Mouse (Mus musculus): ENCODE measurements around the gene Borcs7.

Borcs7 gene

DNA sequence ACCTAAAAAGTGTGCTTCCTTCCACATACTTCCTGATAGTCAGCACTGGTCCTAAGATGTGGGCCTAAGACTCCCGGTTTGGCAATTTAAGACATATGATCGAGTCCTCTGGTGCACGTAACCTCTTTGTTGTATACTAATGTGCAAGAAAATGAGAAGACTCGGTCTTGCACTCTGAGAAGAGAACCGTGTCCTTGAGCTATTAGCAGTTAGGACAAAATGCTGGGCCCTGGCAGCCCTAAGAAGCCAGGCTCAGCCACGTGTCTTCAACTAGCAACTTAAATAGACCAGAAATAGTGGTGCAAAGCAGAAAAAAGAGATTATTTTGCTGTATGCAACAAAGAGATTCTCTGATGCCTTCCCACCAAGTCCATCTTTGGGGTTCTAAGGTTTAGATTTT, 26.9 kb upstream of the Borcs7 start:
- no peak for DNase-seq (ENCODE audit: low spot score)

DNA sequence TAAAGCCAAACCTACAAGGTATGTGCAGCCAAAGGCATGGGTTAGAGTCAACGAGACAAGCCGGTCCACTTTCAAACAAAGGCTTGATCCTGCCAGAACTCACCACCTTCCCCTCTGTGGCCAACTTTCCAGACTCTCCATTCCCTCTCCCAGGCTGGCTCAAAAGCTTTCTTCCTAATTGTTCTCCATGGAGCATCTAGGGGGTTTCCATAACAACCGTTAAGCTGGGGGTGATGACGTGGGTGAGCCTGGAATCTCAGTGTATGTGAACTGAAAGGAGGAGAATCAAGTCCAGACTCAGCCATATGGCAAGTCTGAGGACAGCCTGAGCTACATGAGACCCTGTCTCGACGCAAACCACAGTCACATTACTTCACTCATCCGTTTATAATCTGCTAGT, 24.2 kb upstream of the Borcs7 start:
- peak; percentile 36 for DNase-seq (ENCODE audit: low spot score)

DNA sequence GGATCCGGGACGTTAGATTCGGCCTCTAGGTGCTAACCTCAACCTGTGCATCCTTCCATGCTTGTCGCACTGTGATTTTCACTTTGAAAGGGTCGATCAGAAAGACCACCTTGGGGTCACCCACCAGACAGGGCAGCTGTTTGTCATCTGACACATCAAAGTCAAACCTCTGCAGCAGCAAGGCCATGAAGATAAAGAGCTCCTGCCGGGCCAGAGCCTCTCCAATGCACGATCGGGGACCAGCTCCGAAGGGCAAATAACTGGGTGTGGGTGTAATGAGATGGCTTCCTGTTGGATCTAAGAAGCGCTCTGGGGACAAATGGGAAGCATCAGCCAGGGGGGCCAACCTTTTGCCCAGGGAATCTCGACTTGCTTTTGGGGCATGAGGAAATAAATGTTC, 22.4 kb upstream of the Borcs7 start:
- DNase-seq (ENCODE audit: low spot score), result no peak

DNA sequence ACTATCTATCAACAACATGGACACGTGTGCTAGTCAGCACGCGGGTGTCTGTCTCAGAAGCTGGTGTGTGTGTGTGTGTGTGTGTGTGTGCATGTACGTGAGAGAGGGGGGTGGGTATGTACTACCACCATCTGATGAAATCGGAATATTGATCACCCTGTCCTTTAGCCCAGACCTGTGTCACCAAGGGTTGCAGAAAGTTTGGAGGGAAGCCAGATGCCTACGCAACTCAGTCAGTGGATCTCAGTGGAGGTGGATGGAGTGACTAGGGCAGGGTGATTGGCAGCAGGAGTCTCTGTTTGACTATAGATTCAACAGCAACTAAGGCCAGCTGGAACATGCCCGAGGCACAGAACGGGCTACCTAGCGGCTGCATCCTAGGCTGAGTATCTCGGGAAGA, 21.4 kb upstream of the Borcs7 start:
- DNase-seq (ENCODE audit: low spot score), result no peak

DNA sequence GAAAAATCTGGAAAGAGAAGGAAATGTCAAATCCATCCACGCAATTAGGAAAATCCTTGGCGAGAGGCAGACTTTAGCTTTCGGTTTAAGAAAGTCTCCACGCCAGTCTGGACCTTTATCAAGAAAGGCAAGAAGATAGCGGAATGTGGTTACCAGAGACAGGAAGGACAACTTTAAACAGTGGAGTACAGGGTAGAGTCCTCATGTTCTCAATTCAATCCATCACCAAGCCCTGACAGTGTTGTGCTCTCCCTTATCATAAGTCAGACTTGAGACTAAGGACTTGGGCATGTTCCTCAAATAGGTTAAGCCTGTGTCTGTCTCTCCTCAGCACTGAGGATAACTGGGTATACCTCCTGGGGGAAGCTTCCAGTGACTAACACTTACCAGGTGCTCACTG, 19.9 kb upstream of the Borcs7 start:
- DNase-seq (ENCODE audit: low spot score), result no peak

DNA sequence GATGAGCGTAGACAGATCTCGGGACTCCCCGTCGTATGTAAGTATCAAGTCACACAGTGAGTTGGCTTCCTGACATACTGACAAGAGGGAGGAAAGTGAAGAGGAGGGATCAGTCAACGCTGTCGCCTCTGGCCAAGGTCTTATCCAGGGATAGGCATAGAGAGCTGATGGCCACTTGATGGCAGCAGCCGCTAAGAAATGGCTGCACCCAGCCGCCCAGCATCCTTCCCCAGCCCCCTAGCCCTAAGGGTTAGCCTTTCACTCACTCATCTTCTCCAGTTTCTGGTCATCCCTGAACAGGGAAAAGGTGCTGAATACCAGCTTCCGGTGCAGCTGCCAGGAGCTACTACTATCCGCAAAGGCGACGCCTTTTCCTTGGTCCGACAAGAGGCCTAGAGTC, 19.0 kb upstream of the Borcs7 start:
- peak; percentile 81 for DNase-seq (ENCODE audit: low spot score)

DNA sequence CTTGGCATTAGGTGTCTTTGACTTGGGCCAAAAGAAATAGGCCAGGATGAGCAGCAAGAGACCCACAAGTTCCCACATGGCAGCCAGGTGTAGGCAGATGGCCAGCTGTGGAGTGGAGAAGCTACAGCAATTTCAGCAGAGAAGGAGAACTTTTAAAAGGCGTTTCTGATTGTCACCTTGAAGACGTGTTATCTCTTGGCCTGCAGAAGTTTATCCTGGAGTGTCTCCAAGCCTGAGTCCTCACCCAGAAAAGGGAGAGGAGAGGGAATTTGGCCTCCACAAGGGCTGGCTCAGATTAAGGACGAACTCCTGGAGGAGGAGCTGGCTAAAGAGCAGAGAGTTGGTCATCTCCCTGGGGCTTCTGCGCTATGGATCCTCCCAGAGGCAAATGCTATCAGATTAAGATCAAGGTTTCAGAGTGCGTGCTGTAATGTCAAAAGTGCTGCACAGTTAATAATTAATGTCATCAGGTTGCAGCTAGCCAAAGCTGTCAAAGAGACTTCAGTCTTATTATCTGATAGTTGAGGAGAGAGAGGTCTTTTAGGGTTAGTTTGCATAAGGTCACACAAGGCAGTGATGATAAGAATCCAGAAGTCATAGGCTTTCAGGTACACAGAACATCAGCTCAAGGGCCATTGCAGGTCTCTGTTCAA, 16.8 kb upstream of the Borcs7 start, which contains the start of gene Cyp17a1:
Gene Cyp17a1 (minus strand): TSS at position 407 of the 653 bp plus-strand sequence.
- DNase-seq (ENCODE audit: low spot score), result no peak

DNA sequence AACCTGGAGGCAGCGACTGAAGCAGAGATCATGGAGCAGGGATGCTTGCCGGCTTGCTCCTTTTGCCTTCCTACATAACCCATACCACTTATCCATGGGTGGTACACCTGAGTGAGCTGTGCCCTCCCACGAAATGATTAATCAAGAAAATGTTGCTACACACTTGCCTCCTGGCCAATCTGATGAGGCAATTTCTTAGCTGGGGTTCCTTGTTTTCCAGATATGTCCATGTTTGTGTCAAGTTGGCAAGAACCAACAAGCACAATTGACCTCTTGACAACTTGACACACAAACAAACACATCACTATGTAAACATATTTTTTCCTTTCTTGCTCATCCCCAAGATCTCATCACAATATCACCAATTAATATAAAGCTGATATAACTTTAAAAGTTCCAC, 14.1 kb upstream of the Borcs7 start:
- no peak for DNase-seq (ENCODE audit: low spot score)

DNA sequence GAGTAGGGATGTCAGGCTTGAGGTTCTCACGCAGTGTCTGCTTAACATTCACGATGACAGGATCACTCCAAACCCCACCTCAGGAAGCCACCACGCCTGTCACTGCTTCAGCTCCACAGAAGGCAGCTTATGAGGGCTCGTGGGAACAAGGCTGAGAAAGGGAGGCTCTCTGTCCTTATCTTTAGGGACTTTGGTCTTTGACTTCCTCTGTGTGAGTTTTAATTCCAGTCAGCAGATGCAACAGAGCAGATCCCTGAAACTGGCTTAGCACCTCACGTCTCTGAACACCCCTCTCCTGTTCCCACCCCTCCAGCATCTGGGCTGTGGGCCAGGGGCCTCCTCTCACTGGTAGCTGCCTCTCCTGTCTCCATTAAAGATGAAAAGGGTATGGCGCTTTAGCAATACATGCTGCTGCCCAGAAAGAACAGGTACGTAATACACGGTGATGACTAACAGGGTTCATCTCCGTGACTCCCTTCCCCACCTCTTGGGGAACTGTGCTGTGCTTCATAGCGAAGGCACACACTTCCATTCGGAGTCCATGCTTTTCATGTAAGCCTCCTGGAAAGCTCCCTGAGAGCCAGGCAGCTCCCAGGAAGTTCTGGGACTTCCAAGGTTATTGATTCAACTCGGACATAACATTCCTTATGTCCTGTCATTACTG, 9.9 kb upstream of the Borcs7 start:
- no peak for DNase-seq (ENCODE audit: low spot score)

DNA sequence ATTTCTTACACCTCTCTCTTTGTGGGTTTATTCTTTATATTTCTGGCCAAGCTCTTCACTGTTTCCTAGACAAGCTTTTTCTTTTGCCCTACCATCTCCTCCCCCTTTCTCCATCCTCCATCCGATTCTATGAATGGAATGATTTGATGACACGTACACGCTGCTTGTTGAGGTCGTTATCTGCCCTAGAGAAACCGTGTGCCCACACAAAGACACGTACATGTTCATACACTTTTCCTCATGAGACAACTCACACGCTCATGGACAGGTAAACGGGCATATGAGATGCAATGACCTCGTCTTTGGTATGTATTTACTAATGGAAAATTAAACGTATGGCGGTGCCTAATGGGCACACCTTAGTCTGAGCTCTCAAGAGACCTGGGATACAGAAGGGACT, 681 bp downstream of the Borcs7 start:
- DNase-seq (ENCODE audit: low spot score), result no peak

DNA sequence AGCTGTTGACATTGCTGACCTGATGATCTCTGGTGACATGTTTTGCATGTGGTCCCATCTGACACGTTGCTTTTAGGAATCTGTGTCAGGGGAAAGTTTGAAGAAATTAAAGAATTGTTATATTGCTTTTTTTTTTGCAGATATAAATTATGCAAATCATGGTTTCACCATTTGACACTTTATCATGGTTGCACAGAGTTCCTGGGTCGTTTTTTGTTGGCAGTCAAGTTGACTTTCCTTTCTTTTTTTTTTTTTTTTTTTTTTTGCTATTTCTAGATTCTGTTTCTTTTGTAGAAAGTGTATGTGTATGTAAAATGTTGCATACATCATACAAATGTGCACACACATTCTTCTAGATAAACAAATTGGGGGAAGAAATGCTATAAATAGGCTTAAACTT, 1.4 kb downstream of the Borcs7 start:
- no peak for DNase-seq (ENCODE audit: low spot score)

DNA sequence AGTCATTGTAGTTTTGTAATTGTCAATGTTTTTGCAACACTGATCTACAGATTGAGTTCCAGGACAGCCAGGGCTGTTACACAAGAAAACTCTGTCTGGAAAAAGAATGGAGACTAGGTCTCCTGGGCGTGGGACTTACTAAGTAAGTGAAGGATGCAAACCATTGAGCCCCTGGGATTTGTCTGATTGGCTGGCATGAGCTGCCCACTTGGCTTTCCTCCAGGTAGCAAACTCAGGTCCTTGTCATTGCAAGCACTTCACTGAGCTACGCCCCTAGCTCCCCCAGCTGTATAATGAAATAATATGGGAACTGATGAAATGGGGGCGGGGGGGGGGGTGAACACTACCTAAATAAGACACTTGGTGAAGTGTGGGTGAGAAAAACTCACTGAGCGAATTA, 3.4 kb downstream of the Borcs7 start:
- DNase-seq (ENCODE audit: low spot score), result no peak

DNA sequence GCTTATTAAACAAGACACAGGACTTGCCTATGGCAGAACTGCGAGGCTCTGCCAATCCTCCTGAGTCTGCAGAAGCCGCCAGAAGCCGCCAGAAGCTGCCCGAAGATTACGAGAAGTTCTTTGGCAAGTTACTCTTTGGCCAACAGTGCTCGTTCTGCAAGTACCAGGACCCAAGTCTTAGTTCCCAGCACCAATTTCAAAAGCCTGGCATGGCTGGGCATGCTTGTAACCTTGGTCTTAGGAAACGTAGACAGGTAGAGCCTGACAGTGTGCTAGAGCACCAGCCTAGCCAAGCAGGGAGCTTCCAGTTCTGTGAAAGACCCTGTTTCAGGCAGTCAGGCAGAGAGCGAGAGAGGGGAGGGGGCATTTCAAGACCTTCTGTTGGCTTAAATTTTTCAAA, 6.8 kb downstream of the Borcs7 start:
- no peak for DNase-seq (ENCODE audit: low spot score)

DNA sequence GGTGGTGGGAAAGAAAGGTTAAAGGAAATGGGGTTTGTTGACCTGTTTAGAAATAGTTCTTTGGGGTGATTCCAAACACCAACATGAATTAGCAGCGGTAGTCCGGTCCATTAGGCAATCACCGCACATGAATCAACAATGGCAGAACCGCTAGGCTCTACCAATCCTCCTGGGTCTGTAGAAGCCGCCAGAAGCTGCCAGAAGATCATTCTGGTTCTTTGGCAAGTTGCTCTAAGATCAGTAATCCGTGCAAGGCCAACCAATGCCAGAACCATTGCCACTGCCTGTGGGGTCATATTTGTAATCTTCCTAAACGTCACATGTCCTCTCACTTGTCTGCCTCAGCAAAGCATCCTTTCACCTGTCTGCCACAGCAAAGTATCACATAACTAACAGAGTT, 7.2 kb downstream of the Borcs7 start:
- DNase-seq (ENCODE audit: low spot score), result no peak

DNA sequence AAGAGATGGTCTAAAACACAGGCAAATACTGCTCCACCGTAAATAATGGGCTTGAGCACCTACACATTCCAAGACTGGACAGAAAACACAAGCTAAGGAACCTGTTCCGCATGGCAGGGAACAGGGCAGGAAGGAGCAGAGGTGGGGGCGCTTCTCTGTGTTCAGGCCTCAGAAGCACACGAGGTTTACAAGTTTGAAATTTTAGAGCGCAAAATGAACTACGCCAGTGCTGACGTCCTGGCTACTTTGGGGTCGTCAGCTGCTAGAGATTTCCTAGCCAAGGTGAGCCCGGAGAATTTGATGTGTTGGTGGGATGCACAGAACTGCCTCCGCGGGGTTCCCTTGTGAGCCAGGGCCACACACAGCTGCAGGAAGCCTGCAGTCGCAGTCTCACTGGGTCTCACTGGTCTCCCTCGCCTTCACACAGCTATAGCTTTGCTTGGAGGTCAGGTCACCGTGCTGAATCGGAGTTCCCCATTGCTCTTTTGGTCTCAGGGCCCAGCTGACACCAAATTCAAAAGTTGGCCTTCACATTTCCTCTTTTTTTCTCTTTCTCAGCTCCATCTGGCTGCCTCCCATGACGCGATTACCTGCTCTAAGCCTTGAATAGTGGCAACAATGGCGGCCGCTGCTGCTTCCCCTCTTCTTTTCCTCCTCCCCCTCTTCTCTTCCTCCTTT, 8.3 kb downstream of the Borcs7 start:
- DNase-seq (ENCODE audit: low spot score), result no peak

DNA sequence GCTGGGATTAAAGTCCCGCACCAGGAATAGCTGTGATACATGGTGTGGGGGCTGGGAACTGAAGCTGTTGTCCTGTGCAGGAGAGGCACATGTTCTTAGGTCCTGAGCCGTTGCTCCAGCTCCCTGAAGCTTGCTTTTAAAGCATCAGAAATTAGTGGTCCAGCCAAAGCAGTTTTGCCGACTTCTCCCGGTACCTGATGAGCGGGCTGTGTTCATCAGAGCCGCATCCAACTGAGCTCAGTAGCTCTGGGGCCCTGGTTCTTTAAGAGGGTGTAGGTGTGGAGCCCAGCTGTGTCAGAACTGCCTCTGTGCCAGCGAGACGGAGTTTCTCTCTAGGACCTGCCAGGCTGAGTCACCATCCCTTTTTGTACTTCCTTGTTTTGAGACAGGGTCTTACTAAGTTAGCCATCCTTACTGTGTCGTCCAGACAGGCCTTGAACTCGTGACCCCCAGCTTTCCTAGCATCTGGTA, 9.3 kb downstream of the Borcs7 start:
- no peak for DNase-seq (ENCODE audit: low spot score)

DNA sequence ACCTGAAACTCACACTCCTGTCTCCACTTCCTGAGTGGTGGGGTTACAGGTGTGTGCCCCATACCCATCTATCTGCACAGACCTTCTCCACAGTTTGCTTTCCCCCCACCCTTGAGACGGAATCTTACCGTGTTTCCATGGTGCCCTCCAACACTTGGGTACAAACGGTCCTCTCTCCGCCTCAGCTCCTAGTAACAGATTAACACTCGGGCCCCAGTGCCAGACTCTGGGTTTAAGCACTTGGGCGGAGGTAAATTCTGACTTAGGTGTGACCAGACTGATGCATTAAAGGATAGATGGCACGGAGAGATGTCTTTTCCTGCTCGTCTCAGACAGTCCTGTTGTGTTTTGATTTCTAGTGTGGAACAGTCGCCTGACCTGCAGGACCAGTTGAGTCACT, 11.4 kb downstream of the Borcs7 start:
- DNase-seq (ENCODE audit: low spot score), result no peak

DNA sequence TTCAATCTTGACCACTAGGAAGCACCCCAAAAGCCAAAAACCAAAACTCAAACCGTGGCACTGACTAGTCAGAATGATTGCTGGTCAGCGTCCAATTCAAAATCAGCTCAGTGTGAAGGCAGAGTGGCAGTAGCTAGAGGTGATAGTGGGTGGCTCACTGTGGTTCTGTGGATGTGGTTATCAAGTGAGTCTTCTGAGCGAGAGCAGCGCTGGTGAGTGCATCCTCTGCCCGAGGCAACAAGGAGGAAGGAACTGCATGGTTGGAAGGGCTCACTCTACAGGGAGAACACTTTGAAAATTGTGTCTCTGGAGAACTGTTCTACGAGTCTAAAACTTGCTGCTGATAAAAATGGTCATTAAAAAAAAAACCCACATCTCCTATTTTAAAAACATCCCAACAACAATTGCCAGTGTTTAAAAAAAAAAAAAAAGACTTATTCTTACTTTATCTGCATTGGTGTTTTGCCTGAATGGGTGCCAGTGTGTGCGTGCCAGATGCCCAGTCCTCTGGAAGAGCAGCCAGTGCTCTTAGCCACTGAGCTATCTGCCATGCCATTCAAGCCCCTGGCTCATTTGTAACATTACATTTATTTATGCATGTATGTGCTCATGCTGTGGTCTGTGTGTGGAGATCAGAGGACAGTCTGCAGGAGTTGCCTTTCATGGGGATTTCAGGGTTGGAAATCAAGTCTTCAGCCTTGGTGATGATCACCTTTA, 16.2 kb downstream of the Borcs7 start:
- no peak for DNase-seq (ENCODE audit: low spot score)

DNA sequence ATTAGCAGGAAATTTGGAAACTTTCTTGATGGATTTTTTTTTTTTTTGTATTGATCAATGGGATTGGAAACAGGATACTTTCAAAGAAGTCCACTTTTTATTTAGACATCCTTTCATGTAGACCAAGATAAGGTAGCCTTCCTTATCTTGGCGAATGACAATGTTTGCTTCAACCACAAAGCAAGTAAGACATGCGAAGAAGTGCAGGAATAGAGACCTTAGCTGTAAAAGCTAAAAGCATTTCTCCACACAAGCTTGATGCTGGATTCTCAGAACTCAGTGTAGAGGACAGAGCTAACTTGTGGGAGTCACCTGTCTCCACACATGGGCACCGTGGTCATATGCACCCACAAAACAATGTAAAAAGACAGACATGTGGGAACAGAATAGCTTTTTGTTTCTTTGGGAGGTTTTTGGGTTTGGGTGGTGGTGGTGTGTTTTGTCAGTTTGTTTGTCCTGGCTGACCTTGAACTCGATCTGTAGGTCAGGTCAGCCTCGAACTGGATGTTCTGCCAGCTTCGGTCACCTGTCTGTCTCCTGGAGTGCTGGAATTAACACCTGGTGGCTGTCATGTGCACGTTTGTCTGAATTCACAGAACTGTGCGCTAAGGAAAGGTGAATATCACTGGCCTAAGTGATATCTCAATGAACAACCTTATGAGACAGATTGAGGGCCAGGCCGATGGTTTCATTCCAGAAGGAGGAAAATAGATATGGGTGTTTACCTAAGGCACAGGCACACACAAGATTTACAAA, 17.0 kb downstream of the Borcs7 start:
- no peak for DNase-seq (ENCODE audit: low spot score)

DNA sequence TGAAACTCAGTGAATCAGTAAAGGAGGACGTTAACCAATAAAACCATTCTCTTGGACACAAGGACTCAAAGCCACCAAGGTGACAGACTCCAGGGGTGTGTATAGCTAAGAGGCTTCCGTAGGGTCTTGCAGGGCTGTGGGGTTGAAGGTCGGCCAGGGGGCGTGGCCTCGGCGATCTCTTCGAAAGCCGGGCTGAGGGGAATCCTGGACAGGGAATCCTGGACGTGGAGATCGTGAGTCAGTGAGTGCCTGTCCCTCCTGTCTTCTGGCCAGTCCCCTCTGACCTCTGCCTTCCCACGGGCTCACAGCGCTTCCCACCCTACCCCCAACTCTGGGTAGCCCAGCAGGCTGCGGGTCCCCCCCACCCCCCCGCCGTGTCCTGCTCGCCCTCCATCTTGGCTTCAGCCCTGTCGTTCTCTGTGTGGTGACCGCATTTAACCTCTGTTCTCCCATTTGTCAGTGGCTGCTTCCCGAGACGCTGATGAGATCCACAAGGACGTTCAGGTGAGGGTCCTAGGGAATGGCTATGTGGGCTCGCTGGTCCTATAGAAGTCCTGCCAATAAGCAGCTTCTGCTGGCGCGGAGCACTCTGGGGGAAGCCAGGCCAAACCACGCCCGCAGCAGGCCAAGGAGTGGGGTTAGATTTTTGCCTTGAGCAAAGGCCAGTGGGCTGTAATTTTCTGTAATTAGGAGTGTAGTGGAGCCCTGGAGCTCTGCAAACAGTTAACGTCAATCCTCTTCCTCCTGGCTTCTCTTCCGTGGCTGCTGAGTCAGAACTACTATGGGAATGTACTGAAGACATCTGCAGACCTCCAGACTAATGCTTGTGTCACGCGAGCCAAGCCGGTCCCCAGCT, 17.8 kb downstream of the Borcs7 start, which contains the start of gene As3mt:
Gene As3mt (plus strand): TSS at position 163 of the 856 bp plus-strand sequence.
- peak; percentile 86 for DNase-seq (ENCODE audit: low spot score)

DNA sequence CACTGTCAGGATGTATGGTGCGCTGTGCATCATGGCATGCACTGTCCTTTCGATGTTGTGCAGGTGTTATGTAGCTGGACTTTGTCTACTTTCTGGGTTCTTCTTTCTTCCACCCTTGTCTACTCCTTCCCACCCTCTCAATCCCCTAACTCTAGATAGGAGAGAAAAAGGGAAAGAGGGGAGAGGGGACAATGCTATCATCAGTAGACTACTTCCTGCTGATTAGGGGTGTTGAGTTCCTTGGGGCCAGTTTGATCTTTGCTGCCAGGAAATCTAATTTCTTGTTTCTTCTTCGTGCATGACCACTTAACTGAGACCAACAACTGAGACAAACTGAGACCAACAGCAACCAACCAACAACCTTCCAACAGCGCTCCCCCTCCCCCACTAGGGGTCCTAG, 20.9 kb downstream of the Borcs7 start:
- DNase-seq (ENCODE audit: low spot score), result no peak

Data from embryo, embryonic 10 days (tissue).